10 mouse cellular contexts compared by ENCODE assay signal in the genomic region with DNA sequence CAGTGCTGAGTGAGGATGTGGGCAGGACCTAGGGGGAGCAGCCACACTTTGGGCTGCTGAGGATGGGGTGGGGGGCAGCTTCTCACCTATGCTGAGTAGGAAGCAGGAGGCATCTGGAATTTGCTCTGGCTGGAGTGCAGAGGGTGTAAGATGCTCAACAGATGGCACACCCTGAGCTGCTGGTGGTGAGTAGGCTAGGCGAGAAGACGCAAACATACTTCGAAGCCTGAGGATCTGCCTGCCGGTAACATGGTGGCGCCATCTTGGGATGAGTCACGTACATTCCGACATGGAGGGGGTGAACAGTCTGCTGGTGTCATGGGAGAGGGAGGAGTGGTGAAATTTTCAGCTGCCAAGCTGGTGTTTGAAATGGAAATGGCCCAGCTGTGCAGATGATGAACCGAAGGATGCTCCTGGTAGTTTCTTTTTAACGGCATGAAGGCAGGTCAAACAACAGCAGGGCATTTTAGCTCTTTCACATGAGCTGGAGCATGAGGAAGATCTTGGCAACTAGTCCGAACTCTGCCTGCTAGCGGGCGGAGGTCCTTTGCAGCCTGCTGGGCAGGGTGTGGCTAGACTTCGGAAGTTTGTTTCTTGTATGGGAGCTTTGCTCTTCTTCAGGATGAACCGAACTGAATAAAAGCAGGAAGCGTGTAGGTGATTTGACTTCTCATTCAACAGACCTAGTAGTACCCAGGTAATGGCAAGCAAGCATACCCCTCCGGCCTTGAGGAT.
A peak's percentile ranks its signal among the peaks of the same experiment; 100 is the strongest.
DNase-seq lines count a peak whose midpoint lies in the region; ATAC-seq and TF ChIP-seq lines count a peak whose summit lies in the region.
"Had no signal": no experiment of that assay in that cellular context is flagged by ENCODE, and none has a peak within 500 bp of the region (broad histone marks: within the 10 kb centered on the region; RNA-seq: fewer than 3 reads in every experiment).

No protein-coding gene starts in this region.

- peak overlapping the region; percentile 69 for H3K9ac ChIP-seq in liver, embryonic 14.5 days (replicated peaks)
- H3K9ac ChIP-seq: midbrain, embryonic 15.5 days had no signal

- peak; percentile 73 for DNase-seq in layer of hippocampus, adult 9-11 months
- no peak for DNase-seq in layer of hippocampus, postnatal 10 days (ENCODE audit: low spot score in 2 of 2)
- peak; percentile 69 for DNase-seq in ZHBTc4 (ENCODE audit: low read depth, low spot score)
- no peak for DNase-seq in liver, embryonic 14.5 days (ENCODE audit: low read depth in 3 of 3, low spot score in 3 of 3)
- DNase-seq in testis, postnatal 10 days (ENCODE audit: low spot score): no peak
- DNase-seq in gastrocnemius, postnatal 10 days: no peak

- peaks cover 7% of the 10 kb centered on the region for H3K27me3 ChIP-seq in erythroblast, embryonic 14.5 days (ENCODE audit: control insufficient read depth)
- no peaks in the 10 kb centered on the region for H3K27me3 ChIP-seq in liver, embryonic 14.5 days (ENCODE audit: control insufficient read depth, insufficient read depth, low read length)
- H3K27me3 ChIP-seq: midbrain, embryonic 15.5 days; Patski had no signal

- TF ChIP-seq EP300 in liver, embryonic 14.5 days (IDR thresholded peaks at IDR 0.05; ENCODE audit: low read depth): no peak

- no peaks in the 10 kb centered on the region for H3K36me3 ChIP-seq in erythroblast, embryonic 14.5 days (ENCODE audit: control insufficient read depth)
- no peaks in the 10 kb centered on the region for H3K36me3 ChIP-seq in liver, embryonic 14.5 days (replicated peaks; ENCODE audit: control insufficient read depth, insufficient read depth, low read depth)
- H3K36me3 ChIP-seq: hindbrain, embryonic 10.5 days; midbrain, embryonic 15.5 days had no signal

- peak overlapping the region; percentile 42 for H3K4me3 ChIP-seq in erythroblast, embryonic 14.5 days (replicated peaks)
- H3K4me3 ChIP-seq in liver, embryonic 14.5 days (ENCODE audit: insufficient read depth in 1 of 2, low read depth in 2 of 2, low read length in 2 of 2): peak overlapping the region in 1 of 2 experiments; percentile 23; a peak in 1 of 4 replicates
- H3K4me3 ChIP-seq: hindbrain, embryonic 10.5 days; midbrain, embryonic 15.5 days had no signal

- peaks cover 7% of the 10 kb centered on the region for H3K9me3 ChIP-seq in erythroblast, embryonic 14.5 days (ENCODE audit: control insufficient read depth, low read length)
- no peaks in the 10 kb centered on the region for H3K9me3 ChIP-seq in liver, embryonic 14.5 days (ENCODE audit: control insufficient read depth, low read length)
- H3K9me3 ChIP-seq: hindbrain, embryonic 10.5 days; midbrain, embryonic 15.5 days had no signal

- H3K27ac ChIP-seq in liver, embryonic 14.5 days: peak overlapping the region; percentile 92
- H3K27ac ChIP-seq: hindbrain, embryonic 10.5 days; midbrain, embryonic 15.5 days had no signal

- WGBS in liver, embryonic 14.5 days (ENCODE audit: insufficient replicate concordance): 83% methylated on average over 16 of the region's 16 CpGs

- peak; percentile 20; the same call in 1 of the 2 replicates for TF ChIP-seq CTCF in liver, embryonic 14.5 days (IDR thresholded peaks at IDR 0.05; ENCODE audit: low read depth)

- peak; percentile 36; the same call in 1 of the 2 replicates for ATAC-seq in liver, embryonic 14.5 days (ENCODE audit: insufficient read depth)
- ATAC-seq: midbrain, embryonic 15.5 days; Patski had no signal

- H3K4me2 ChIP-seq in liver, embryonic 14.5 days (ENCODE audit: low read depth): peak overlapping the region; percentile 57
- H3K4me2 ChIP-seq: midbrain, embryonic 15.5 days had no signal

- peaks cover 89% of the 10 kb centered on the region for H3K4me1 ChIP-seq in erythroblast, embryonic 14.5 days (ENCODE audit: control insufficient read depth)
- peaks cover 34 to 50% of the 10 kb centered on the region in 2 experiments for H3K4me1 ChIP-seq in liver, embryonic 14.5 days (replicated peaks; ENCODE audit: control insufficient read depth in 2 of 2, insufficient read depth in 2 of 2, low read length in 1 of 2)

Comparison
In these comparisons a context has a peak if more than half of its experiments do, and no peak if none do; other contexts are left out.
1. DNase-seq: peak in layer of hippocampus, adult 9-11 months (single experiment) and ZHBTc4 (single experiment); none in layer of hippocampus, postnatal 10 days (0 of 2), liver, embryonic 14.5 days (0 of 3), testis, postnatal 10 days (single experiment) and gastrocnemius, postnatal 10 days (single experiment).